Mouse (Mus musculus): Measurements from ENCODE around the gene Zdhhc8. TPM values are rescaled to one million over a fixed set of nuclear protein-coding genes. Genes with fewer than 3 reads are reported as not detected.

Gene Zdhhc8
- polyA plus RNA-seq, 1 experiment, result 27.8 TPM

DNA sequence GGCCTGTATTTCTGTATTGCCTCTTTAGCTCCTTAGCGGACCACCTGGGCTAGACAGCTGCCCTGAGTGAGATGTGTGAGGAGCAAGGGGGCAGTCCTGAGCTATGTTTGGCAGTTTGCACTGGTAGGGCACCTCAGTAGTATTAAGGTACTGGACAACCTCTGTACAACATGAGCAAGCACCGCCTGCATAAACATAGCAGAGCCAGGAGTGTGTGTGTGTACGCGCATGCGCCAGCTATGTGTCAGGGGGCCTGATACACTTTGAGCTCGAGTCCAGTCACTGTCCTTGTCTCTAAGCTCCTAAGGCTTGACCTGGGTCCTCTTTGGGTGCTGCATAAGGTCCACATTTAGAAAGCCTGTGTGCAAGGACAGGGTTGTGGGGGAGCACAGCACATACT lies 4.3 kb downstream of the Zdhhc8 start:
- Histone ChIP-seq H3K4me3 (ENCODE audit: low read depth, low read length) (no peak overlapping the region), H3K4me1 (ENCODE audit: control insufficient read depth, insufficient read depth, insufficient read length, low read length) (no peaks in the 10 kb centered on the region), H3K36me3 (ENCODE audit: control insufficient read depth, insufficient read depth, low read length) (no peaks in the 10 kb centered on the region), H3K27ac (ENCODE audit: insufficient read depth, low read depth, low read length) (no peak overlapping the region), H3K27me3 (ENCODE audit: control insufficient read depth, insufficient read depth, low read length) (no peaks in the 10 kb centered on the region)
- TF ChIP-seq POLR2A (IDR thresholded peaks at IDR 0.05; ENCODE audit: low read depth, low read length), result no peak
- no peak for TF ChIP-seq CTCF (IDR thresholded peaks at IDR 0.05; ENCODE audit: extremely low read depth, insufficient read length, insufficient replicate concordance, low read depth, low read length)
- 85% methylated on average over 6 of the region's 6 CpGs for WGBS

GRCm38 (mm10) chr16:18229622-18230021 lies 5.3 kb downstream of the Zdhhc8 start:
- 41% methylated on average over 11 of the region's 11 CpGs for WGBS
- no peak overlapping the region for H3K4me3 ChIP-seq (ENCODE audit: low read depth, low read length)
- H3K27ac ChIP-seq (ENCODE audit: insufficient read depth, low read depth, low read length), result no peak overlapping the region
- TF ChIP-seq CTCF (IDR thresholded peaks at IDR 0.05; ENCODE audit: extremely low read depth, insufficient read length, insufficient replicate concordance, low read depth, low read length), result no peak
- no peak for TF ChIP-seq POLR2A (IDR thresholded peaks at IDR 0.05; ENCODE audit: low read depth, low read length)
- H3K36me3 ChIP-seq (ENCODE audit: control insufficient read depth, insufficient read depth, low read length), result no peaks in the 10 kb centered on the region
- H3K27me3 ChIP-seq (ENCODE audit: control insufficient read depth, insufficient read depth, low read length), result no peaks in the 10 kb centered on the region
- H3K4me1 ChIP-seq (ENCODE audit: control insufficient read depth, insufficient read depth, insufficient read length, low read length), result no peaks in the 10 kb centered on the region

DNA sequence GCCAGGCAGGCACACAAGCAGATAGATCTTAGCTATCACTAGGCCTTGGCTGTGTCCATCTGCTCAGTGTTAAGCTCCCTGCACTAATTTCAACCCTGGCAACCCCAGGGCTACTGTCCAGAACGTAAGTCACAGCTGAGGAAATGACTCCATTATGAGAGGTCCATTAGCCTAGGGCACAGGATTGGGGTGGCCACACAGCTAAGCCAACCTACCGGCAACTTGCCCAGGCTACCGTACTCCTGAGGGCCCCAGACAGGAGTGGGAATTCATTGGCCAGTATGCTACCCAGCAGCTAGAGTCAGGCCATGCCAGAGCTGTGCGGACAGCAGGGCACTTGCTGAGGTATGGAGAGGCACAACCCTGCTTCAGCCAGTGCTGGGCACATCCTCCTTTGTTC lies 6.1 kb downstream of the Zdhhc8 start:
- H3K4me1 ChIP-seq (ENCODE audit: control insufficient read depth, insufficient read depth, insufficient read length, low read length), result no peaks in the 10 kb centered on the region
- H3K36me3 ChIP-seq (ENCODE audit: control insufficient read depth, insufficient read depth, low read length), result no peaks in the 10 kb centered on the region
- H3K27ac ChIP-seq (ENCODE audit: insufficient read depth, low read depth, low read length), result no peak overlapping the region
- H3K27me3 ChIP-seq (ENCODE audit: control insufficient read depth, insufficient read depth, low read length), result no peaks in the 10 kb centered on the region
- H3K4me3 ChIP-seq (ENCODE audit: low read depth, low read length), result no peak overlapping the region
- WGBS, result 95% methylated on average over 4 of the region's 4 CpGs
- TF ChIP-seq POLR2A (IDR thresholded peaks at IDR 0.05; ENCODE audit: low read depth, low read length), result no peak
- TF ChIP-seq CTCF (IDR thresholded peaks at IDR 0.05; ENCODE audit: extremely low read depth, insufficient read length, insufficient replicate concordance, low read depth, low read length), result no peak

DNA sequence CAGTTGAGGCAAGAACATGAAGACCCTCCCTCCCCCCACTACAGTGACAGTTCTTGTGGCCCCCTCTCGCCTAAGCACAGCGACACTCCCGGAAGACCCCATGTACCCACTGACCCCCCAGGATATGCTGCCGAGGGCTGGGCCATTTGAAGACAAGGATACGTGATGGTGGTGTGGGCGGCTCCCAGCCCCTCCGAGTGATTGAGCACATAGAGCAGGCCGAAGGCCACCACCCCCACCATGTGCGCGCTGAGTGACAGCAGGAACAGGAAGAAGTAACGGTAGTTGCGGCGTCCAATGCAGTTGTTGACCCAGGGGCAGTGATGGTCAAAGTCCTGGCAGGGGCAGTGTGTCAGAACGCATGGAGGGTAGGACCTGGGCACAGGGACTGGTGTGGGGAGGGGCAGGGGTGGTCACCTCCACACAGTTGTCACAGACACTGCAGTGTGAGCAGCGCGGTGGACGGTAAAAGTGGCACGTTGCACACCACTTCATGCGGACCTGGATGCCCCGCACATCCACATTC lies 7.0 kb downstream of the Zdhhc8 start:
- TF ChIP-seq POLR2A (IDR thresholded peaks at IDR 0.05; ENCODE audit: low read depth, low read length) (no peak), CTCF (IDR thresholded peaks at IDR 0.05; ENCODE audit: extremely low read depth, insufficient read length, insufficient replicate concordance, low read depth, low read length) (no peak)
- Histone ChIP-seq H3K4me3 (ENCODE audit: low read depth, low read length) (no peak overlapping the region), H3K4me1 (ENCODE audit: control insufficient read depth, insufficient read depth, insufficient read length, low read length) (no peaks in the 10 kb centered on the region), H3K27me3 (ENCODE audit: control insufficient read depth, insufficient read depth, low read length) (no peaks in the 10 kb centered on the region), H3K36me3 (ENCODE audit: control insufficient read depth, insufficient read depth, low read length) (no peaks in the 10 kb centered on the region), H3K27ac (ENCODE audit: insufficient read depth, low read depth, low read length) (no peak overlapping the region)
- 93% methylated on average over 20 of the region's 20 CpGs for WGBS

- H3K36me3 ChIP-seq (ENCODE audit: control insufficient read depth, insufficient read depth, low read length), result no peaks in the 10 kb centered on the region
- H3K4me1 ChIP-seq (ENCODE audit: control insufficient read depth, insufficient read depth, insufficient read length, low read length), result no peaks in the 10 kb centered on the region
- no peak overlapping the region for H3K4me3 ChIP-seq (ENCODE audit: low read depth, low read length)
- H3K27ac ChIP-seq (ENCODE audit: insufficient read depth, low read depth, low read length), result no peak overlapping the region
- WGBS, result 95% methylated on average over 13 of the region's 13 CpGs
- TF ChIP-seq POLR2A (IDR thresholded peaks at IDR 0.05; ENCODE audit: low read depth, low read length) (no peak), CTCF (IDR thresholded peaks at IDR 0.05; ENCODE audit: extremely low read depth, insufficient read length, insufficient replicate concordance, low read depth, low read length) (no peak)
- no peaks in the 10 kb centered on the region for H3K27me3 ChIP-seq (ENCODE audit: control insufficient read depth, insufficient read depth, low read length)
Measured at GRCm38 (mm10) chr16:18227187-18227586, 7.7 kb downstream of the Zdhhc8 start.

- Histone ChIP-seq H3K27me3 (ENCODE audit: control insufficient read depth, insufficient read depth, low read length) (no peaks in the 10 kb centered on the region), H3K27ac (ENCODE audit: insufficient read depth, low read depth, low read length) (no peak overlapping the region), H3K4me3 (ENCODE audit: low read depth, low read length) (no peak overlapping the region), H3K36me3 (ENCODE audit: control insufficient read depth, insufficient read depth, low read length) (no peaks in the 10 kb centered on the region), H3K4me1 (ENCODE audit: control insufficient read depth, insufficient read depth, insufficient read length, low read length) (no peaks in the 10 kb centered on the region)
- WGBS, result 86% methylated on average over 11 of the region's 11 CpGs
- TF ChIP-seq CTCF (IDR thresholded peaks at IDR 0.05; ENCODE audit: extremely low read depth, insufficient read length, insufficient replicate concordance, low read depth, low read length) (no peak), POLR2A (IDR thresholded peaks at IDR 0.05; ENCODE audit: low read depth, low read length) (no peak)
Measured at GRCm38 (mm10) chr16:18222188-18222587, 12.7 kb downstream of the Zdhhc8 start.

DNA sequence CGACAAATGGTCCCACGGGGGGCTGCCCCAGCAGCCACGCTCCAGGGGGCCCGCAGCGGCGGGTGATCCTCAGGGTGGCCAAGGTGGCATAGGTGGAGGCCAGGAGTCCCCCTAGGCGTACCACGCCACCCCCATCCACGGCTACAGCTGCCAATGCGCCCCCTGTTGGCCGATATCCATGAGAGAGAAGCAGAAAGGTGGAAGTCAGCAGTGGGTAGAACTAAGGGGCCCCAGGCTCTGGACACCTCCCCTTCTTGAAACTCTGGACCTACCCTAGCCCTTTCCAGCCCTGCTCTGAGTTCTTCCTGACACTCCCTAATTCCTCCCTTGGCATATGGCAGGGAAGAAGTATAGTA lies 13.4 kb downstream of the Zdhhc8 start:
- TF ChIP-seq POLR2A (IDR thresholded peaks at IDR 0.05; ENCODE audit: low read depth, low read length) (no peak), CTCF (IDR thresholded peaks at IDR 0.05; ENCODE audit: extremely low read depth, insufficient read length, insufficient replicate concordance, low read depth, low read length) (peak; percentile 21; the same call in 1 of the 2 replicates)
- Histone ChIP-seq H3K4me3 (ENCODE audit: low read depth, low read length) (no peak overlapping the region), H3K27ac (ENCODE audit: insufficient read depth, low read depth, low read length) (no peak overlapping the region), H3K27me3 (ENCODE audit: control insufficient read depth, insufficient read depth, low read length) (no peaks in the 10 kb centered on the region), H3K4me1 (ENCODE audit: control insufficient read depth, insufficient read depth, insufficient read length, low read length) (no peaks in the 10 kb centered on the region), H3K36me3 (ENCODE audit: control insufficient read depth, insufficient read depth, low read length) (no peaks in the 10 kb centered on the region)
- WGBS, result 68% methylated on average over 11 of the region's 11 CpGs

Data from small intestine, adult 2 months (tissue).